Mouse (Mus musculus) liver, embryonic 14.5 days (tissue): ENCODE measurements around the gene Acot7. TPM values are rescaled to one million over a fixed set of nuclear protein-coding genes. Genes with fewer than 3 reads are reported as not detected.

Experiments
- ATAC-seq: fragments of 200-750 bp; cut with Nextera tagmentation; 2 replicates; pipeline ENCODE4 v1.8.0; 2017; ENCODE audit warnings: moderate number of reproducible peaks, mild to moderate bottlenecking, moderate library complexity; ENCODE audit not compliant: insufficient read depth
- DNase-seq, 3 experiments: peaks; one replicate each; pipeline ENCODE4 v3.0.0-alpha.2; 2012 to 2013; ENCODE audit warnings: low read depth in 3 of 3, low spot score in 3 of 3
- H3K27ac ChIP-seq: fragments of 300-500 bp; sonication (generic); 2 replicates; pipeline ENCODE4 v1.5.1; 2014; ENCODE audit warnings: moderate library complexity, mild to moderate bottlenecking, control low read depth, inconsistent platforms
- H3K27me3 ChIP-seq: fragments of 300-500 bp; sonication (generic); 2 replicates; pipeline ENCODE4 v1.6.1; 2014; ENCODE audit warnings: mild to moderate bottlenecking, low read length, moderate library complexity; ENCODE audit not compliant: control insufficient read depth, insufficient read depth
- H3K36me3 ChIP-seq: fragments of 300-500 bp; sonication (generic); replicated peaks from 2 replicates; pipeline ENCODE4 v1.6.1; 2014; ENCODE audit warnings: low read depth; ENCODE audit not compliant: control insufficient read depth, insufficient read depth
- H3K4me1 ChIP-seq, 2 experiments: fragments of 200-500 bp in 1 of 2; fragments of 300-500 bp in 1 of 2; sonication (generic) in 1 of 2; replicated peaks; 2 replicates each; pipeline ENCODE4 v1.6.1; 2012 to 2014; ENCODE audit warnings: antibody characterized with exemption in 1 of 2, inconsistent platforms in 1 of 2, low read length in 1 of 2; ENCODE audit not compliant: control insufficient read depth in 2 of 2, insufficient read depth in 2 of 2
- H3K4me2 ChIP-seq: fragments of 300-500 bp; sonication (generic); 2 replicates; pipeline ENCODE4 v1.6.1; 2014; ENCODE audit warnings: low read depth, mild to moderate bottlenecking, control low read depth, moderate library complexity
- H3K4me3 ChIP-seq, 2 experiments: fragments of 200-500 bp in 1 of 2; fragments of 300-500 bp in 1 of 2; sonication (generic) in 1 of 2; 2 replicates each; pipeline ENCODE4 v1.5.1; 2012 to 2014; ENCODE audit warnings: low read depth in 2 of 2, low read length in 2 of 2, mild to moderate bottlenecking in 2 of 2, control low read depth in 1 of 2, inconsistent platforms in 1 of 2, moderate library complexity in 1 of 2; ENCODE audit not compliant: insufficient read depth in 1 of 2
- H3K9ac ChIP-seq: fragments of 300-500 bp; sonication (generic); replicated peaks from 2 replicates; pipeline ENCODE4 v1.6.1; 2014; ENCODE audit warnings: mild to moderate bottlenecking, control low read depth, moderate library complexity
- H3K9me3 ChIP-seq: fragments of 300-500 bp; sonication (generic); 2 replicates; pipeline ENCODE4 v1.6.1; 2016; ENCODE audit warnings: low read length, mixed read lengths; ENCODE audit not compliant: control insufficient read depth
- CTCF ChIP-seq: IDR thresholded peaks from 2 replicates; pipeline ENCODE4 v1.5.1; 2016; ENCODE audit warnings: antibody characterized with exemption, low read depth, control low read depth
- EP300 ChIP-seq: IDR thresholded peaks from 2 replicates; pipeline ENCODE4 v1.6.1; 2016; ENCODE audit warnings: antibody characterized with exemption, low read depth
- WGBS: fragments of 180-500 bp; shearing (Covaris S2); extraction: QIAGEN DNeasy Blood & Tissue Kit; methylation state at CpG from one replicate; pipeline ENCODE4 v1.1.7; 2014; ENCODE audit not compliant: insufficient replicate concordance; 5-methylcytosine and 5-hydroxymethylcytosine counted together
- polyA plus RNA-seq, 2 experiments: library from polyadenylated mRNA; depleted of rRNA in 1 of 2; stranded (reverse) in 1 of 2; unstranded in 1 of 2; fragments of >200 nt; fragmentation: Nextera tagmentation in 1 of 2; extraction: Ambion mirVana in 1 of 2; gene quantifications; 2 replicates each; pipeline versions ENCODE4 v1.2.1 to v1.2.3; 2012 to 2014

The Acot7 gene
- polyA plus RNA-seq, 2 experiments = 12.5 to 13.0 TPM

DNA sequence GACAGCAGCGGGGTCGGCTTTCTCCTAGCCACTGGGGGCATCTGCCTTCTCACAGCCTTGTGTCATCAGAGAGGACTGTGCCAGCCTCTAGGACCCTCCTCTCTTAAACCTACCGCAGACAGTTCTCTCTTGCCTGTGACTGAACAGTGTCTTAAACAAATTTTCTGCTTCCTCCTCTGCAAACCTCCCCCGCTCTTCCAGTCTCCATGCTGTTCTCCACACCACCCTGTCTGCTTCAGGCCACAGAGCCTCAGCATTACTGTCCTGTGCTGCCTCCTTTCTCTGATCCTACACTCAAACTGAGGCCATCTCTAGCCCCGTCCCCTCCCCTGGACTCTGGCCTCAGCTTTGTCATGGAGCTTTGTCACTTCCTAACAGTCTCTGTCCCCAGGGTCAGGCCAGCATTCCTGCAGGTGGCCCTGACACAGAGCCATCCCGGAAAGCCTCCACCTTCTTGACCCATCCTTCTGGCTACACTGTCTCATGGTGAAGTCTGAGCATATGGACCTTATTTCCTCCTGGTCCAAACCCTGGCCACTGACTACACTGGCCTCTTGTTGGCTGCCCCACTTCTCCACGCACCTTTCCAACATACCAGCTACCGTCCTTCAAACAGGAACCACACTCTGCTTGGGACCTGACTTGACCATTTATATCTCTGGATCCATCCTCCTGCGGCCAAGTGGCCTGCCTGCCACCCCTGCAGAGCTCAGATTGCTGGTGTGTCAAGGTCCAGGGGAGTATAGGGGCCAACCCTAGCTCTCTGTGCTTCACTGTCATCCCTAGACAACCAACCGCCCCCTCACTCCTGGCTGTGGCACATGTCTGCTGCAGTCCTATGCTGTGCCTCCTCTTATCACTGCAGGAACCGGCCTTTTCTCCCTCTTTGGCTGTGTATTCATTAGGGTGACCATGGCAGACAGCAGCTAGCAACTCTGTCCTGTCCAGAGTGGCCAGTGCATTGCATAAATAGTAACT lies 66.9 kb downstream of the Acot7 start:
- ATAC-seq = no peak
- 66% methylated on average over 11 of the region's 11 CpGs for WGBS

GRCm38 (mm10) chr4:152246011-152246410 lies 68.1 kb downstream of the Acot7 start:
- Histone ChIP-seq H3K36me3 (no peaks in the 10 kb centered on the region), H3K27ac (no peak overlapping the region), H3K9me3 (no peaks in the 10 kb centered on the region), H3K4me3 (no peak overlapping the region), H3K9ac (no peak overlapping the region), H3K27me3 (no peaks in the 10 kb centered on the region), H3K4me2 (no peak overlapping the region), H3K4me1 (no peaks in the 10 kb centered on the region)
- DNase-seq = no peak
- ATAC-seq = no peak
- TF ChIP-seq EP300 (no peak), CTCF (no peak)
- WGBS = 81% methylated on average over 6 of the region's 6 CpGs

More for the DNA sequence above, 66.9 kb downstream of the Acot7 start:
- Histone ChIP-seq H3K27ac (no peak overlapping the region), H3K36me3 (no peaks in the 10 kb centered on the region), H3K4me3 (no peak overlapping the region), H3K9ac (no peak overlapping the region), H3K4me1 (no peaks in the 10 kb centered on the region), H3K4me2 (no peak overlapping the region), H3K27me3 (no peaks in the 10 kb centered on the region), H3K9me3 (no peaks in the 10 kb centered on the region)
- no peak for TF ChIP-seq CTCF
- no peak for TF ChIP-seq EP300
- DNase-seq = no peak

GRCm38 (mm10) chr4:152247195-152247594 lies 69.3 kb downstream of the Acot7 start:
- no peak overlapping the region for H3K9ac ChIP-seq
- TF ChIP-seq EP300 = no peak
- no peak for TF ChIP-seq CTCF
- H3K27me3 ChIP-seq = no peaks in the 10 kb centered on the region
- ATAC-seq (no peak), DNase-seq (no peak)
- no peak overlapping the region for H3K27ac ChIP-seq
- no peaks in the 10 kb centered on the region for H3K4me1 ChIP-seq
- no peak overlapping the region for H3K4me3 ChIP-seq
- H3K9me3 ChIP-seq = no peaks in the 10 kb centered on the region
- H3K4me2 ChIP-seq = no peak overlapping the region
- H3K36me3 ChIP-seq = no peaks in the 10 kb centered on the region
- 32% methylated on average over 3 of the region's 3 CpGs for WGBS

- Histone ChIP-seq H3K4me3 (no peak overlapping the region), H3K9me3 (no peaks in the 10 kb centered on the region), H3K27me3 (no peaks in the 10 kb centered on the region), H3K27ac (no peak overlapping the region), H3K4me2 (no peak overlapping the region), H3K36me3 (no peaks in the 10 kb centered on the region), H3K4me1 (no peaks in the 10 kb centered on the region), H3K9ac (no peak overlapping the region)
- no peak for DNase-seq
- TF ChIP-seq CTCF = no peak
- no peak for TF ChIP-seq EP300
- ATAC-seq = no peak
- 62% methylated on average over 6 of the region's 6 CpGs for WGBS
These were observed 72.7 kb downstream of the Acot7 start for GRCm38 (mm10) chr4:152250615-152251014.

DNA sequence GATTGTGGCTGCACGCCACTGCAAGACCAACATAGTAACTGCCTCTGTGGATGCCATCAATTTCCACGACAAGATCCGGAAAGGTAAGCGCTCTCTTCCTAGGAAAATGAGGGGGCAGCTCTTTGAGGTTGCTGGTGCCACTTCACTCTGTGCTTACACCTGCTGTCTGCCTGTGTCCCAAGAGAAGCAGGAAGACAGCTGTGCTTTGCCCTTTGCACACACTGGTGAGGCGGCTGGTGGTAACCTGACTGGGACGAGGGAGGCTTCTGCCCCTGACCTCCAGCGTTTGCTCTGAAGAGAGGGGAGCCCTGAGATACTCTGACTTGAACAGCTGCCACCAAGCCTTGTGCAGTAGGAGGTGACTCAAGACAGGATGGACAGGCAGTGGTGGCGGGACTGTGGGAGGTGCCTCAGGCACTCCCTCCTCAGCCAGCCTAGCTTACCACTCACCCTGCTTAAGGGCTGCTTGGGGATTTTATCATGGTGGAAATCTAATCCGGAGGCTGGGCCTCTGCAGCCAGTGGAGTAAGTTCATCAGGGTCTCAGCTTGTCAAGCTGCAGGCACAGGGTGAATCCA lies 75.3 kb downstream of the Acot7 start:
- 70% methylated on average over 9 of the region's 9 CpGs for WGBS

More for the DNA sequence above, 75.3 kb downstream of the Acot7 start:
- H3K4me2 ChIP-seq = no peak overlapping the region
- no peak overlapping the region for H3K4me3 ChIP-seq
- H3K4me1 ChIP-seq = peaks cover 6% of the 10 kb centered on the region in 2 experiments; a peak in 3 of 4 replicates
- no peaks in the 10 kb centered on the region for H3K9me3 ChIP-seq
- no peak for TF ChIP-seq CTCF
- no peak for TF ChIP-seq EP300
- ATAC-seq = no peak
- no peak for DNase-seq
- H3K9ac ChIP-seq = no peak overlapping the region
- H3K27ac ChIP-seq = no peak overlapping the region
- H3K27me3 ChIP-seq = no peaks in the 10 kb centered on the region
- no peaks in the 10 kb centered on the region for H3K36me3 ChIP-seq
